Mouse (Mus musculus) thymus, postnatal 4 days (tissue): ENCODE results near the gene Sp9.

ENCODE experiments used
- DNase-seq: peaks from one replicate; pipeline ENCODE4 v3.0.0; 2021

The Sp9 gene

GRCm38 (mm10) chr2:73314311-73314710 lies 42.6 kb downstream of the Sp9 start:
- DNase-seq, result no peak

- DNase-seq, result no peak
Observed at GRCm38 (mm10) chr2:73317426-73317825, 45.7 kb downstream of the Sp9 start.

DNA sequence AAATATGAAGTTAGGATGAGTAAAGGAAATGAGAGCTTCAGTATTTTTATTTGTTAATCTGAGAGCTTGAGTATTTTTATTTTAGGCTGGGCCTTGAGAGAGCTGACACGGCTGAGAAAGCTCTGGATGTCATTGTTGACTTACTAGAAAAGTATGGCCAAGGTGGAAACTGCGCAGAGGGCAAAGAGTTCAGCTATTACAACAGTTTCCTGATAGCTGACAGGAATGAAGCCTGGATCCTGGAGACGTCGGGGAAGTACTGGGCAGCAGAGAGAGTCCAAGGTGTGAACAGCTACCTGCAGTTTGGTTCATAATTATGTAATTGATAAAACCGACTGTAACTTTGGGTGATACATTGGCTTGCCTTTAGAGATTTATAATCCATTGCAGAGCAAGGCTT lies 47.5 kb downstream of the Sp9 start:
- DNase-seq, result no peak

DNA sequence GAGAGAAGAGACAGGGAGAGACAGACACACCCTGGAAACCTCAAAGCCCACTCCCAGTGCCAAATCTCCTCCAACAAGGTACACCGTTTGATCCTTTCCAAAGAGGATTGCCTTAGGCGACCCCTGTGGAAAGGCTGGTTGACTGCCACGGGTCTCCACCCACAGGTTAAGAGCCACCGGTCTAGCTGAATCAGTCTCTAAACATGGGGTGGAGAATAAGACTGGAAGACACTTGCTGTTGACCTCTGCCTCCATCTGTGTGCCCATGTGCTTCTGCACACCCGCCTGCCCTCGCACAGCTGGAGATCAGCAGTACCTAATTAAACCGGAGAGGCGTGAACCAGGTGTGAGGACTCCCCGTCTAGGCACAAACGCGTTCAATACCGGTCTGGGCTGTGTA lies 51.3 kb downstream of the Sp9 start:
- no peak for DNase-seq

DNA sequence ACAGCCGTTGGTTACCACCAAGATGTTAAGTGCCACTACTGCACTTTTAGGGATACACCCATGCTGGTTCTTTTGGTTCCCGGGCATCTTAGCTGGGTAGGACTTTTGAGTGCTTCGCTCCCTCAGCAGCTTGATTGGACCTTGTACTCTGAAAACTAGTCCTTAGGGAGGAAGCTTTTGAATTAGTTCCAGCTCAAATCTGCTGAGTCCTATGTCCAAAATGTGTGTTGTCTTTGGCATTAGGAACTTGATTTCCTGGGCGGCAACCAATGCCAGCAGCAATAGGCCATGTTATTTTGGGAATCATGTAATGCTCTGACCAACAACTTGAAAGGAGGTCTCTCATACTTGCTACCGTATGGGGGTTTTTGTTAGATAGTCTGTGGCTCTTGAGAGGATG lies 54.1 kb downstream of the Sp9 start:
- no peak for DNase-seq
